Mouse (Mus musculus): ENCODE data around the gene Afap1.

Afap1 gene

DNA sequence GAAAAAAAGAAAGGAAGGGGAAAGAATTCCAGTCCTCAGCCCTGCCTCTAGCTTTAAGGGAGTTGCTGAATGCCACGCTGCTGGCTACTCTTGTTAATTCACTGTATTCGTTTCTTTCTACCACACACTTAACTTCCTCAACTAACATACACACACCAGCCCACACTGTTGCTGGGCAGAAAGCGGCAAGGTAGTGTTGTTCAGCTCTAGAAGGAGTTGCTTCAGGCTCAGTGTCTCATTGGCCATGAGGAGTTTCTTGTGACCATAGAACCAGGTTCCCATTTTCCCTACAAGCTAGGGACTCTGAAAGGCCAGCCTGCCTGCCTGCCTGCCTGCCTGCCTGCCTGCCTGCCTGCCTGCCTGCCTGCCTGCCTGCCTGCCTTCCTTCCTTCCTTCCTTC lies 5.9 kb downstream of the Afap1 start:
- DNase-seq = no peak

DNA sequence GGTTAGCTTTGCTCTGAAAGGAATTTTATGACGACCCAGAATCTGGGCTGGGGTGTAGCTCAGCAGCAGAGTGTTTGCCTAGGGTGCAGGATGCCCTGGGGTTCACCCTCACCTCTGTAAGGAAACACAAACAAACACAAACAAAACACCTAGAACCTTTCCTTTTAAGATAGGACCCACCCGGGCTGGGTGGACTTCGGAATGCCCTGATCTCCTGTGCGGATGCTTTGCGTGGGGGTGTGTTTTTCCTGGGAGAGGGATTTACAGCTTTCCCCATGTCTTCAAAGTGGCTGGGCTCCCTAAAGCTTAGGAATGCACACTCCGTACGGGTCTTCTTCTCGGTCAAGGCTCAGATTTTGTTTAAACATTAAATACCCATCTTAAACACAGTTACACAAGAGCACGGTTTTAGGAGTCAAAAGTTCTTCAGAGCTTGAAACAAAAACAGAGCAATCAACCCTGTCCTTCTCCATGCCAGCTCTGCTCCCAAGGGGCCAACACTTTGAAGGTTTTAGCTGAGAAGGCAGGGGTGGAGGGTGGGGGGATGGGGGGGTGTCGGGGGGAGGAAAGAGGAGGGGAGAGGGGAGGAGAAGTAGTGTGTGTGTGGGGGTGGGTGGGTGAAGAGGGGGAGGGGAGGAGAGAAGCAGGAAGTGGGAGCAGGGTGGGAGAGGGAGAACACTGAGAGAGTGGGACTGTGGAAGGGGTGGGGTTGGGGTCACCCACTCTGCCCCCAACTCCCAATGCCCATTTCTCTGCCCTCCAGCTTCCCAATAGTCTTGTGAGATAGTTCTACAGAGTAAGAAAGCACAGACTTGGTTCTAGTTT lies 7.5 kb downstream of the Afap1 start:
- no peak for DNase-seq

DNA sequence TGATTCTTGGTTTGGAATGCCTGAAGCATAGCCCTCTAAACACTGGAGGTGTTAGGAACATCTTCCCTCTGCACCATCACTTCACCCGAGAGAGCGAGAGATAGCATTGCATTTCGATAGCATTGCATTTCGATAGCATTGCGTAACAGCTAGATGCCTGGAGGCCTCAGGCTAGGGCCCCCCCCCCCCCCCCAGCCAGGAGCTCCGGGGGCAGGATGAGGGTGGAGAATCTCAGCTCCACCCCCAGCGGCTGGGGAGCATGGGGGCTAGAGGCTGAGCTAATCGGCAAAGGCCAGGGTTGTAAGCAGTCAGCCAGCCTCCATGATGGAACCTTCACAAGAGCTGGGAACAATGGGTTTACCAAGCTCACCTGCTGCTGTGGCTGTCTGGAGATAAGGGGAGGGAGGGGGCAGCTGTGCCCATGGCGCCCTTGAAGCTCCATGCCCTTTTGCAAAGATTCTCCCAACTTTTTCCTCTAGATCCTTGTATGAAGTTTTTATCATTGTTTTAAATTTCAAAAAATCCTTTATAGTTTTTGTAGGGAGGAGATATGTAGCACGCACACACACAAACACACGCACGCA lies 8.2 kb downstream of the Afap1 start:
- peak; percentile 51 for DNase-seq

DNA sequence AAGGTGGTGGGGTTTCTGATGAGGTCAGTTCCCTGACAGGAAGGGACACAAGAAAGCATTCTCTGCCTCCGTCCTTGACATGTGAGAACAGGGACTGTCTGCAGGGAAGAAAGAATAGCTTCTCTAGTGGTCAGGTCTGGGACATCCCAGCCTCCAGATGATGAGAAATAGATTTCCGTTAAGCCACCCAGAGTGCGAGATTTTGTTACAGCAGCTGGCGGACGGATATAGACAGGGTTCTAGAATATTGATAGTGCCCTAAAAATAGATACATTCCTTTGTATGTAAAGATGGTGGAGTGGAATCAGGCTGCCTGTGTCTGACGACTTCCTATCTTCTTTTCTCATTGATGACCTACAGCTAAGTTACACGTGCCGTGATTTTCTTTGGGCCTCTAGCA lies 10.3 kb downstream of the Afap1 start:
- no peak for DNase-seq

DNA sequence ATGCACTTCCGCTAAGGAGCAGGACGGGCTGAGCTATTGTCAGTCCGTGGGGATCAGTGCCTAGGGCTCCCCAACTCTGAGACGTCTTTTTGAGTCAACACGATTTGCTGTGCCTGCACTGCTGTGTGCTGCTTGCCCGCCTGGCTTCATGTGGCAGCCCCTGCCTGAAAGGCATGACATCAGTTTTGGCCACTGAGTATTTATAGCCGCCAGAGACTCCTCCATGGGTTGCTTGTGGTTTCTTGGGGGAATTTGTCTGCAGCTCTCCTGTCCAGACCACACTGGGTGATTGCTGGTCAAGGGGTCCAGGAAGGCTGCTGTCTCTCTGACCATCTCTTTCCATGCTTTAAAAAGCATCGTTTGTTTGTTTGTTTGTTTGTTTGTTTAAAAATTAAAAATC lies 12.2 kb downstream of the Afap1 start:
- DNase-seq = no peak

DNA sequence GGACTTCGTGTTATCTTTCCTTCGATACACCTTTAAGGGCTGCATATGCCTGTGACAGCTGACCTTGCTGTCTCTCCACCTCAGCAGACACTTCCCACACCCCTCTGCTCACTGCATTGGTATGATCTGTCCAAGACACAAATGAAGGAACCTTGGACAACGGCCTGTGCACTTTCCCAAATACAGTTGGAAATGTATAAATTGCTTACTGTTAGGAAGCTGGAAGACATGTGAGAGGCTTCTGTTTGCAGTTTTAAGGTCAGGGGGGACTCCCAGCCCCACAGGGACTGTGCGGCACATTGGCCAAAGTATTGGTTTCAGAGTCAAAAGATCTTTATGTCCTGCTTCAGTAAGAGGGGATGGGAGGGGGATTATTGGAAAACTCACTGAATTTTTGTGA lies 14.0 kb downstream of the Afap1 start:
- DNase-seq = no peak

DNA sequence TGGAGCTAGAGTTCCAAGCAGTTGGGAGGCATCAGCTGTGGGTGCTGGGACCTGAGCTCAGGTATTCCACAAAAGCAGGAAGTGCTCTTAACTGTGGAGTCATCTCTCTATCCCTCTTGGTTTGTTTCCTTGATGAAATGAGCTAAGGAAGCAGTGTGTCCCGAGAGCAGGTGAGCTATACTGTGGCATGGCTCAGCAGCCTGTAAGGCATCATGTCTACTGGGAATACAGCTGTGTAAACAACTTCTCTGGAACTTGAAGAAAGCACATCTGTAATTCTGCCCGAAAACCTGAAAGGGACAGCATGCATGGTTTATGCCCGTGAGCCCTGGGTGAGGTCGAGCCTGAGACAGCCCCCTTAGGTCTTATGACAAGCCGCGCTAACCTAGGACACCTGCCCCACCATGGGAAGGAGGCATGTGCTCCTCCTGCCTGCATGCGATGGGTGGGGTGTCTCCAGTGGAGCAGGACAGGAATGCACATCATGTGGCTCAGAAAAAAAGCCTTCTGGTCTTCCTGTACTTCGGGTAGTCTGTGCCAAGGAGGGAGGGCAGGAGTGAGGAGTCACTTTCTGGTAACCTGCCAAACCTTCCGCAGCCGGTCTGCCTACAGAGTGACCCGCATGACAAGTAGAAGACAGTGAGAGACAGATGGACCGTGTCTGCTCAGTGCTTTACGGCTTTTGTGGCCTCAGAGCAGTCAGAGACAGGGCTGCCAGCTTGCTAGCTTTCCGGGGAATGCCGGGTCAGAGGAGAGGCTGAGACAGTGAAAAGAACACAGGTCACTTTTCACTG lies 14.7 kb downstream of the Afap1 start:
- DNase-seq = peak; percentile 14

DNA sequence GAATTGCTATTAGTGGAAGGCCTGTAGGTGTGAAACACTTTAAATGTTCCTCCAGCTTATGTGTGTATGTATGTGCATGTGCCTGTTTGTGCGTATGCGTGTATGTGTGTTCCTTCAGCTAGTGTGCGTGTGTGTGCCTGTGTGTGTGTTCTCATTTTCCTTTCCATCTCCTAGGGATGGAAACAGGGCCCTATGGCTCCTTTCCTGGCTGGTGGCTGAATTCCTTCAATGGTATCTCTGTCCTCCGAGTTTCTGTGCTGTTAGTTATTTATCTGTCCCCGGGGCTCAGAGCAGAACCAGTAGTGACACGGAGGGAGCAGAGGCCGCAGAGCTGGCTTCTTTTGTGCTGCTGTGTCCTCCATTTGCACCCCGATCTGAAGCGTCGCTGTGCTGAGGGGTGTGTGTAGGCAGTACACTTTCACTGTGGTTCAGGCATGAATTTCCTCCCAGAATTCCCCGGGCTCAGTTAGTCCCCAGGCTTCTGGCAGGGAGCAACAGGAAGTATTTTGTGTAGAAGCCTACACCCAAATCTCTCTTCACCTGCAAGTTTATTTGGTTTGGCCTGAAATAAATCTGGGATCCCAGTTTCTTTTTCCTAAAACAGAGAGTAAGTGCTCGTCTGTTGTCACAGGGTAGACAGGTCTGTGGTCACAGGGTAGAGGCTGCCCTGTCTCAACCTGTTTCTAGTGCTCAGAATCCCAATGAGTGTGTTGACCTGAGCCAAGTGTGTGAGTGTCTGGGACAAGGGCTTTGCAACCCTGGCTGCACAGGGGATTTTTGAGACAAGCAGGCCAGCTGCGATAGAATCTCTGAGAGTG lies 15.7 kb downstream of the Afap1 start:
- no peak for DNase-seq

DNA sequence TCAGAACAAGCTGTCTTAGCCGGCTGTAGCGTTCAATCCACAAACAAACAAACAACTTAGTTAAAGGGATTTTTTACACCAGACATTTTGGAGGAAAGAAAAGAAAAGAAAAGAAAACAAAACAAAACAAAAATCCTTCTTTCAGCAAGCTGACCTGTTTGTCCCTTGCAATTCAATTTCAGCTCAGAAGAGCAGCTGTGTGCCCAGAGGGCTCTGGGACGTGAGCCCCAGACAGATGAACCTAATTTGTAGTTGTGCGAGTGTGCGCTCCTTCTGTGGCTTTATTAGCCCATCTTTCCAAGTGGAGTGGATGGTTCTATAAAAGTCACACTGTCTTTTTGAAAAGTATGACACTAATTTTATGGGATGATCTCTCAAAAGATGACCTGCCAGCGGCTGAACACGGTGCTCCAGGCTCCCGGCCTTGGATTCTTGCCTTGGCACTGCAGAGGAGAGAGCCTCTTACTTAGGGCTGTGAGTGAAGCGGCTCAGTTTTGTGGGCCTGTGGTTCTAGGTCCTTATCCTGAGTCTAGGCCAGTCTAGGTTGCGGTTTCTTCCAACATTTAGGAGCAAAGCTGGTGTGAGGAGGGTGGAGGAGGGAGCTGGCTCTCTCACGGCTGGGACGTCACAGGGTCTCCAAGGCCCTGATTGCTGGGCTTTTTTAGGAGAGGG lies 22.6 kb downstream of the Afap1 start:
- no peak for DNase-seq

DNA sequence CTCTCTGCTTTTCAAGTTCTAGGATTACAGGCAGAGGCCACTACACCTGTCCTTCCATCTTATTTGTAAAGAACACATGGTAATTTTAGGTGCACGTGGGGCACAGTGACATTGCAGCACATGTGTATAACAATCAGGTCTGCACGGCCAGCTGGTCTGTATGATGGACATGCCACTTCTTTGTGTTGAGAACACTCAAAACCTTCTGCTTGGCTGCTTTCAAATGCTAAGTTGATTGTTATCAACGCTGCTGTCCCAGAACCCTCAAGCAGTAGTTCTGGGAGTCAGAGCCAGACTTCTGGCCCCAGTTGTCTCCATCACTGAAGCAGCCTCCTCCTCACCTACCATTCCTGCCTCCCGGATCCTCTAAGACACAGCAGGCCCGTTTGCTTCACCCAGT lies 23.5 kb downstream of the Afap1 start:
- no peak for DNase-seq

DNA sequence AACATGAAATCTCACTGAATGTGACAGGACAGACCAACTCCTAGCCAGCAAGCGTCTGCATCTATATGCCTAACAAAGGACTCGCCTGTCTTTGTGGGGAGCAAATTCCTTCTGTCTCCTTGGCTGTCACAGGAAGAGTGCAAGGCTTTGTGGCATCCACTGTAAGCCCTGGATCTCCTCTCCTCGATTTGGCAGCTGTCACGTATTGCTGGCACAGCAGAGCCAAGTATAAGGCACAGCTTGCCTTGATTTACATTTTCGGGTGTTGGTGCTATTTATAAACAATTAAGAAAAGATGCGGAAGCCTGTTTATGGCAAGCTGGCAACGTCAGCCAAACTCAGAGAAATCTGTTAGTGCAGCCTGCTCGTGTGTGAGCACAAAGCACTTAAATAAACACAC lies 25.3 kb downstream of the Afap1 start:
- no peak for DNase-seq

DNA sequence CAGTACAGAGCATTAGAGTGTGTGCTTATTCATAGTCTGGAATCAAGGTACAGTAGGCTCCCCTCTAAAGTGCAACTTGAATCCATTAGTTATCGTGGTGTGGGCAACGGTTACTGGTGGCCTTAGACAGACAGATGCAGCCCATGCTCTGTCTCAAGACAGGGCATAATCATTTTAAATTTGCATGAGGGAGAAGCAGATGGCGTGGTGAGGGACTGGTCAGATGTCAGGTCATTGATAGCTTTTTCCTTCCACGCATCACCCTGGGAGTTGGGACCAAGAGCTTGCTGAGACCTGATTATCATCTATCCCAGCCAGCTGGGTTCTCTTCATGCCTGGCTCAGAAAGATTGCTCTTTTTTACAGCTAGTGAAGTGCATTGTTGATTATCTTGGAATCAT lies 27.0 kb downstream of the Afap1 start:
- no peak for DNase-seq

DNA sequence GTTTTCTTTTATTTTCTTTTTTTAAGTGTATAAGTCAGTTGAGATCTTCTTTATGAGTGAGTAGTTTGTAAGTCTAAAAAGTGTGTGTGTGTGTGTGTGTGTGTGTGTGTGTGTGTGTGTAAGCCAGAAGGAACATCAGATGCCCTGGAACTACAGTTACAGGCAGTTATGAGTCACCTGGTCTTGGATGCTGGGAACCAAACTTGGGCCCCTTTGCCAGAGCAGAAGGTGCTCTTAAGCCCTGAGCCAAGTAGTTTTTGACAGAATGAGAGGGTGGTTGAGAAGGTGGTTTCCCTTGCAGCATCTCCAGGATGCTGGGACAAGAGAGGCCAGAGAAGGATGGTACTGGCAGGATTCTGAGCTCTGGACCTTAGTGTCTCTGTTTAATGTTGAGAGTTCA lies 27.4 kb downstream of the Afap1 start:
- DNase-seq = no peak

DNA sequence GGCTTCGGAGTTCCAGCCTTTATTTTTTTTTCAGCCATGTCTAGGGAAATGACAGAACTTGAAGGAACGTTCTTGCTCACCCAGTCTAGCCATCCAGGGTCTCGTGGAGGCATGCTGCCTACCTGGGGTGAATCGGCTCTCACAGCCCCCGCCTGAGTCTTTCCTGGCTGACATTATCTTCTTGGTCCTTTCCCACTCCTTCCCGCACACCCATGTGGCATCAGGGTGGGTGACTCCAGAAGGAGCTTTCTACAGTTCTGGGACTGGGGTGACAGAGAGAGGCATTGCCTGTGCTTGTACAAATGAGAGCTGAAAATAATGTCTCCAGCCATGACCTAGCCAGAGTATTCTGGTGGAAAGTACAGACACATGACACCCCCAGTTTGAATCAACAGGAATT lies 28.0 kb downstream of the Afap1 start:
- DNase-seq = no peak

DNA sequence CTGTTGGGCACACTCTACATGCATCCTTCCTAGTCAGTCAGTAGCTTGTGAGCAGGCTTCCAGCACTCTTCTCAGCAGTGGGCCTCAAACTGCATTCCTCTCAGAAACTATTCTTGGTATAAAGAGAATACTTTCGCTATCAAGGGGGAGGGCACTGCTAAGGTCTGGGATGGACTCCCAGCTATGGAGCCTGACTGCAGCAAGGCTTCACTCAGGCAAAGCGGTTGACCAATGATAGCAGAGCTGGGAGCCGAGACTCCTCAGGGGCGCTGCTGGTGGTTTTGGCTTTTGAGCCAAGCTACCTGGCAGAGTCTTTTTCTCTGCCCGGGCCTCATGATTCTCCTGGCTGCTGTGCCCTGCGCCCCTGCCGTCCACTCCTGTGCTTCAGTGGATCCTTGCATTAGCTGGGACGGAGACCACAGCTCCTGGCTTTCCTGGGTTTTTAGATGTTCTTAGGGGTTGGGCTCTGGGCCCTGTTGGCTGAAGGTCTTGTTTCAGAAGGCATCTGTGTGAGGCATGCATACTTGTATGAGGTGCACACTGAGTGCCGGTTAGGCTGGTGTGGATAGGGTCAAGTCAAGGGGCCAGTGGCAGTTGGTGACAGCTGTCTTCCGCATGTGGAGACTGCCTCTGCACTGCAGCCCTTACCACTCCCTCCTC lies 28.6 kb downstream of the Afap1 start:
- DNase-seq = peak; percentile 17

DNA sequence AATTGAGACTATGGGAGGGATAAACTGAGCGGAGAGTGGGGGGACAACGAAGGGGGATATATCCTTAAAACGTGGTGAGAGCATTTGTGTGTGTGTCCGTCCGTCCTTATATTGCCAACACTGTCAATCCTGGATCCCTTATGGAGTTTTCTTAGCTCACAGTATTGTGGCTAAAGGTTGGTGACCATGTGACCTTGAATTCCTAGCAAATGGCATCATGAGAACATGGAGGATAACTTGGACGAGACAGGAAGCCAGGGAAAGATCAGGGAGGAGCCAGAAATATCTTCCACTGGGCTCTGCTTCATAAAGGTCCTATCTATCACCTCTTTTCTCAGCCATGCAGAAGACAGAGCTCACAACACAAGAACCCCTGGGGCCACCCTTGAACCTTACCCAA lies 30.3 kb downstream of the Afap1 start:
- no peak for DNase-seq

DNA sequence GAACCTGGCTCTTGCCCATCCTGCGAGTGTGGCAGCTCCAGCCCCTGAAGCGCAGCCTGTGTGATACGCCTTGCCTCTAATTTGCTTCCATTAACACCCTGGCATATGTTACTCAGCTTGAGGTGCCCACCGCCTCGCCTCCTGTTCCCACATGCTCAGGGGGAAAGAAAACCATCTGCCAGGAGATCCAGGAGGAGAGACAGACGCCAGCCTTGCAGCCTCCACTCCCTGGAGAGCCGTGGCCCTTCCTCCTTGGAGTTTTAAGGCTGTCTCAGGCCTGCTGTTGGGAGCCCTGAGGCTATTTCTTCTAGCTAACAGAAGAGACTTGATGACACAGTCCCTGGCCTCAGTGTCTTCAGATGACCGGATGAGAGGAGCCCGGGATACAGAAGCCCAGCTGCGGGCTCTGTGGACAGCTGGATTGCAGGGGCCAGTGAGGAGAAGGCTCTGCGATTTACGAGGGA lies 32.1 kb downstream of the Afap1 start:
- DNase-seq = no peak

DNA sequence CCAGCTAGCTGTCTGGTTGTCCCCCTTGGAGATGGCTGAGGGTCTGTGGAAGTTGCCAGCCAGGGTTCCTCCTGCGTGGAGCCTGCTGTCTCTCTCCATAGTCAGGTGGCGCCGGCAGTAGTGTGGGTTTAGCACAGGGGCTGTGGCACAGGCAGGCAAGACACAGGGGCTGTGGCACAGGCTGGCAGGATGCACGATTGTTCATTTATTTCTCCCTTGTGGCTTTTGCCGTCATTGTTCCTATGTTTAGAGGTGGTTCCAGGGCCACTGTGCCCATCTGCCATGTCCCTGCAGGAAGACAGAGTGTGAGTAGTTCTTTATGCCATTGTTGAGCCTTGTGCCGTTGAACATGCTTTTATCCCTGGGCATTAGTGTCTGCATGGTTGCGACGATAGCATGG lies 33.4 kb downstream of the Afap1 start:
- no peak for DNase-seq

DNA sequence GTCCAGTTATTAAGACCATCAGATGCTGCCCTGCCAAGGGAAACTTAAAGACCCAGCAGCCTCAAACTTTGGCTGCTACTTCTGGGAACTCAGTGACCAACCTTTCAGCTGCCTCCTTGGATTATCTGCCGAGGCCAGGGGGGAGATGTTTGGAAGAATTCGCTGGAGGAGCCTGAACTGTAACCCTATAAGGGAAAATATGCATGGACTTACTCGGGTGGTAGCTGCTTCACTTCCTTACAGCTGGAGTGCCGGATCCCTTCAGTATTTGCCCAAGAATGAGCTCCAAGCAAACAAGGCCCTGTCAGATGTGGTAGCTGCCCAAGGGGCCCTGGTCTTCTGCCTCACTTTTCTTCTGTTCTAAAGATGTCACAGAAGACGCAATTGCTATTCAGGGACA lies 38.2 kb downstream of the Afap1 start:
- no peak for DNase-seq

DNA sequence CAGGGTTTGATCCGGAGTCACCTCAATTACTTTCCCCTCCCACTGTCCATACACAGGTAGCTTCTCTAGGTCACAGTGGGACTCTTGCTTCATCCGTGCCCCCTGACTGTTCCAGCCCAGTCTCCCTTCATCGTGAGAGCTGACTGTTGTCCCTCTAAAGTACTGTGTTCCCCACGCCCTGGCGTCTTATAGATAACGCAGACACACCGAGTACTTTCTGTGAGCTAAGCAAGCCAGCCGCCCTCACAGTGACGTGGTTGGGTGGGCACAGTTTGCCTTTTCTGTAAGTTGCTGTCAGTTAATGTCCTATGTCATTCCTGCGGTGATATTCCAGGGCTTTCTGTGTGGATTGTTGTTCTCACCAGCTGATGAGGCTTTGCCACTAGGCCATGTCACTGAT lies 39.9 kb downstream of the Afap1 start:
- DNase-seq = no peak

DNA sequence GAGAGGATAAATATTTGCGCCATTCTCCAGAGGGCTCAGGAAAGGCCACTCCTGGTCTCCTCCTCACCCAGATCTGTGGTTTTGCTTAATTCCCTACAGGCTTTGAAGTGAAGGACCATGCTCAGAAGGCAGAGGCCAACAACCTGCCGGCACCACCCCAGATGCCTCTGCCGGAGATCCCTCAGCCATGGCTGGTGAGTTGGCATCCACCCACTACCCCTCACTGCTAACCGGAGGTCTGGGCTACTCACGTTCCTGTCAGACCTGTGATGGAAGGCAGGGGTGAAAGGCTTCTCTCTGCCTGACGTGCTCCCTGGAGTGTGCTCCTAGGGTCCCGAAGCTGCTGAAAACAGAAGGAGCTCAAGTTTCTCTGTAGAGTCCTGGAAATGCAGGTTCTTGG lies 42.8 kb downstream of the Afap1 start:
- no peak for DNase-seq
